Comparison of ENCODE assay signal across 8 mouse cellular contexts in genomic region chr1:33672514-33672913, GRCm38 (mm10). TPM values are rescaled to one million over a fixed set of nuclear protein-coding genes. Genes with fewer than 3 reads are reported as not detected.
DNase-seq lines count a peak whose midpoint lies in the region; ATAC-seq and TF ChIP-seq lines count a peak whose summit lies in the region.

No protein-coding gene starts in this region.

- in situ Hi-C loops in Patski (cut with MboI; ENCODE audit: low pct_unique_long_range_greater_than_20kb) = no loop called here

- H3K27me3 ChIP-seq in heart, embryonic 11.5 days (ENCODE audit: control insufficient read depth, insufficient read depth, low read length) = no peaks in the 10 kb centered on the region
- no peaks in the 10 kb centered on the region for H3K27me3 ChIP-seq in Patski
- H3K27me3 ChIP-seq in embryonic facial prominence, embryonic 10.5 days (replicated peaks; ENCODE audit: low read depth, poor library complexity, severe bottlenecking) = no peaks in the 10 kb centered on the region
- peaks cover 6% of the 10 kb centered on the region; the same call in 1 of the 2 replicates for H3K27me3 ChIP-seq in liver, embryonic 13.5 days
- no peaks in the 10 kb centered on the region for H3K27me3 ChIP-seq in splenic B cell, adult 2 months (ENCODE audit: control insufficient read depth, insufficient read depth, low read length, poor library complexity, severe bottlenecking)

- intact Hi-C loops in heart, postnatal 10 days (cut with DNase I) = loop anchor here (2.0 to 5.0 kb wide), 3 partner anchors 66 to 295 kb away; no protein-coding TSS in a partner anchor

- no peaks in the 10 kb centered on the region for H3K9me3 ChIP-seq in heart, embryonic 11.5 days (replicated peaks; ENCODE audit: control insufficient read depth, low read length)
- H3K9me3 ChIP-seq in embryonic facial prominence, embryonic 10.5 days = no peaks in the 10 kb centered on the region
- H3K9me3 ChIP-seq in liver, embryonic 13.5 days (replicated peaks) = no peaks in the 10 kb centered on the region

- H3K9ac ChIP-seq in heart, embryonic 11.5 days (ENCODE audit: low read depth, low read length) = no peak overlapping the region
- H3K9ac ChIP-seq in liver, embryonic 13.5 days = no peak overlapping the region

- TF ChIP-seq CTCF in Patski (IDR thresholded peaks at IDR 0.05) = peak; percentile 81

- WGBS in heart, embryonic 11.5 days (ENCODE audit: insufficient replicate concordance) = 35% methylated on average over 3 of the region's 3 CpGs
- 29% methylated on average over 3 of the region's 3 CpGs for WGBS in embryonic facial prominence, embryonic 10.5 days
- WGBS in liver, embryonic 13.5 days (ENCODE audit: insufficient replicate concordance) = 30% methylated on average over 3 of the region's 3 CpGs

- CTCF ChIA-PET in Patski (lab: Charles Lee) = interaction anchor here (0.9 to 4.9 kb wide), 11 partner anchors 8 to 96 kb away, joined by 3 to 51 read pairs (median 4); no protein-coding TSS in a partner anchor

- ATAC-seq in heart, embryonic 11.5 days (replicated peaks; ENCODE audit: insufficient number of reproducible peaks, low FRiP score, low TSS enrichment) = no peak
- no peak for ATAC-seq in Patski
- ATAC-seq in liver, embryonic 13.5 days (ENCODE audit: low read depth) = no peak

- no peak overlapping the region for H3K27ac ChIP-seq in heart, embryonic 11.5 days (ENCODE audit: low read depth, low read length)
- H3K27ac ChIP-seq in embryonic facial prominence, embryonic 10.5 days (replicated peaks) = no peak overlapping the region
- no peak overlapping the region; the same call in 1 of the 2 replicates for H3K27ac ChIP-seq in liver, embryonic 13.5 days

- peak; percentile 43 to 73 for DNase-seq in heart, postnatal 10 days
- DNase-seq in 416B (ENCODE audit: low read depth) (peak; percentile 56), Patski (ENCODE audit: low read depth, low spot score) (no peak)
- peak; percentile 48 for DNase-seq in embryonic facial prominence, embryonic 10.5 days (ENCODE audit: low spot score)
- DNase-seq in liver, embryonic 13.5 days = peak; percentile 11
- peak; percentile 58 for DNase-seq in splenic B cell, adult 2 months (ENCODE audit: low read depth, low spot score)
- DNase-seq in urinary bladder, postnatal 25 days (ENCODE audit: low spot score) = no peak

- H3K4me1 ChIP-seq in heart, embryonic 11.5 days (ENCODE audit: control insufficient read depth, insufficient read depth, low read length) = peaks cover 10% of the 10 kb centered on the region
- H3K4me1 ChIP-seq in embryonic facial prominence, embryonic 10.5 days = peaks cover 12% of the 10 kb centered on the region
- peaks cover 36% of the 10 kb centered on the region for H3K4me1 ChIP-seq in liver, embryonic 13.5 days (replicated peaks)

- H3K4me2 ChIP-seq in heart, embryonic 11.5 days = no peak overlapping the region
- no peak overlapping the region for H3K4me2 ChIP-seq in liver, embryonic 13.5 days

- POLR2A ChIA-PET in Patski (lab: Charles Lee) = no interaction called here

- H3K36me3 ChIP-seq in heart, embryonic 11.5 days (ENCODE audit: control insufficient read depth, insufficient read depth, low read length) = no peaks in the 10 kb centered on the region
- H3K36me3 ChIP-seq in embryonic facial prominence, embryonic 10.5 days (replicated peaks) = peaks cover 6% of the 10 kb centered on the region
- peaks cover 8% of the 10 kb centered on the region for H3K36me3 ChIP-seq in liver, embryonic 13.5 days
- H3K36me3 ChIP-seq in splenic B cell, adult 2 months (ENCODE audit: control insufficient read depth, insufficient read depth, low read length, poor library complexity, severe bottlenecking) = no peaks in the 10 kb centered on the region

- H3K4me3 ChIP-seq in heart, embryonic 11.5 days (ENCODE audit: low read depth, low read length) = no peak overlapping the region
- H3K4me3 ChIP-seq in embryonic facial prominence, embryonic 10.5 days = no peak overlapping the region
- no peak overlapping the region for H3K4me3 ChIP-seq in liver, embryonic 13.5 days (replicated peaks)

RNA-seq across cellular contexts. Expression of gene Prim2, which starts 2.9 kb away (rescaled TPM):
- total RNA-seq in heart, postnatal 10 days (2021) = 1 to 10 TPM; 5.7 to 6.2 TPM
- polyA plus RNA-seq in heart, embryonic 11.5 days (2014; fragmentation: Nextera tagmentation; extraction: Ambion mirVana) = 25.5 and 27.8 TPM in 2 replicates
- 16.8 TPM for polyA plus RNA-seq in Patski (2021)
- 54.6 and 55.5 TPM in 2 replicates for polyA plus RNA-seq in embryonic facial prominence, embryonic 10.5 days (2016; fragmentation: Nextera tagmentation; extraction: Ambion mirVana)
- polyA plus RNA-seq in liver, embryonic 13.5 days (2015; fragmentation: Nextera tagmentation; extraction: Ambion mirVana) = 43.2 and 49.5 TPM in 2 replicates

RNA-seq across cellular contexts. Expression of gene Rab23, which starts 47.2 kb away (rescaled TPM):
- total RNA-seq in heart, postnatal 10 days (2021) = 10 to 100 TPM; 13.8 to 16.6 TPM
- 14.2 and 14.4 TPM in 2 replicates for polyA plus RNA-seq in heart, embryonic 11.5 days (2014; fragmentation: Nextera tagmentation; extraction: Ambion mirVana)
- polyA plus RNA-seq in Patski (2021) = 23.3 TPM
- polyA plus RNA-seq in embryonic facial prominence, embryonic 10.5 days (2016; fragmentation: Nextera tagmentation; extraction: Ambion mirVana) = 32.3 and 35.2 TPM in 2 replicates
- 4.8 and 5.6 TPM in 2 replicates for polyA plus RNA-seq in liver, embryonic 13.5 days (2015; fragmentation: Nextera tagmentation; extraction: Ambion mirVana)

Comparison
In these comparisons a context has a peak if more than half of its experiments do, and no peak if none do; other contexts are left out.
1. DNase-seq: peak in heart, postnatal 10 days (2 of 2), 416B (single experiment), embryonic facial prominence, embryonic 10.5 days (single experiment), liver, embryonic 13.5 days (single experiment) and splenic B cell, adult 2 months (single experiment); none in Patski (single experiment) and urinary bladder, postnatal 25 days (single experiment).